Mouse (Mus musculus): ENCODE results near the gene Fam57a.
A peak's percentile ranks its signal among the peaks of the same experiment; 100 is the strongest.

Gene Fam57a

DNA sequence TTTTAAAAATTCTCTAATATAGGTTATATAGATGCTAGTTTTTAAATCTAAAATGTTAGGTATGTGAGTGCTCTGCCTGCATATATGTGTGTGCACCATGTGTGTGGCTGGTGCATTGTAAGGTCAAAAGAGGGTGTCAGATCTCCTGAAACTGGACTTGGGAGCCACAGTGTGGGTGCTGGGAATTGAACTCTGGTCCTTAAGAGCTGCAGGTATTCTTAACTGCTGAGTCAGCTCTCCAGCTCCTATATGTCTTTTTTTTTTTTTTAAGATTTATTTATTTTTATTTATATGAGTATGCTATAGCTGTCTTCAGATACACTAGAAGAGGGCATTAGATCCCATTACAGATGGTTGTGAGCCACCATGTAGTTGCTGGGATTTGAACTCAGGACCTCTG lies 67.0 kb downstream of the Fam57a start:
- DNase-seq (ENCODE audit: low spot score), result no peak

DNA sequence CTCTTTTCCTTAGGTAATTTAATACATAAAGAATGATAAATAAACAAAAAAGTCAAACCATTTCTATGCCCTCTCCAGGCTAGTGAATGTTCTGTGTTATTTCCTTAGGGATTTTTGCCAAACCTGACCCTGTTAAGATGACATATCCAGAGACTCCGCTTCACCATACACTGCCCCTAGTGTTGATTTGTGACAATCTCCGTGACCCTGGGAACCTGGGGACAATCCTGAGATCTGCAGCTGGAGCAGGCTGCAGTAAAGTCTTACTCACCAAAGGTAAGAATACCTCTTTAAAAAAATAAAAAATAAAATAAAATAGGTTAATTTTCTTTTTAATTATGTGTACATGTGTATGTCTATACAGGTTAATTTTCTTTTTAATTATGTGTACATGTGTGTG lies 67.8 kb downstream of the Fam57a start:
- no peak for DNase-seq (ENCODE audit: low spot score)

DNA sequence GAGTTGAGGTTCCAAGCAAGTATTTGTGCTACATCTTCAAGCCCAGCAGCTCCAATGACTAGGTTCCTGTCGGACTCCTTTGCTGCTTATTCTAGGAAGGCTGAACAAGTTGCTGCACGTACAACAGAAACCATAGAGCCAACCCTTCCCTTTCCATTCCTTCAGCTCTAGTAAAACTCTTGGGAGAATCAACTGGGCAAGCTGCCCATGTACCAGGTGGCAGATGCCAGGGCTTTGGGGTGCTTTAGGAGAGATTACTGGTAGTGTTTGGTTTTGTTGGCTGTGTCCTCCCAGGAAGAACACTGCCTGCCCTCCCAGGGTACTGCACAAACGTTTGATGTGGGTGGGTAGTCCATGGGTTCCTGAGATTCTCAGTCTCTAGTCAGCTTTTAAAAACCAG lies 72.6 kb downstream of the Fam57a start:
- no peak for DNase-seq (ENCODE audit: low spot score)

GRCm38 (mm10) chr11:76253145-76253917 lies 73.9 kb downstream of the Fam57a start:
- peak; percentile 72 for DNase-seq (ENCODE audit: low spot score)

GRCm38 (mm10) chr11:76253918-76254264 lies 74.4 kb downstream of the Fam57a start:
- DNase-seq (ENCODE audit: low spot score), result no peak

DNA sequence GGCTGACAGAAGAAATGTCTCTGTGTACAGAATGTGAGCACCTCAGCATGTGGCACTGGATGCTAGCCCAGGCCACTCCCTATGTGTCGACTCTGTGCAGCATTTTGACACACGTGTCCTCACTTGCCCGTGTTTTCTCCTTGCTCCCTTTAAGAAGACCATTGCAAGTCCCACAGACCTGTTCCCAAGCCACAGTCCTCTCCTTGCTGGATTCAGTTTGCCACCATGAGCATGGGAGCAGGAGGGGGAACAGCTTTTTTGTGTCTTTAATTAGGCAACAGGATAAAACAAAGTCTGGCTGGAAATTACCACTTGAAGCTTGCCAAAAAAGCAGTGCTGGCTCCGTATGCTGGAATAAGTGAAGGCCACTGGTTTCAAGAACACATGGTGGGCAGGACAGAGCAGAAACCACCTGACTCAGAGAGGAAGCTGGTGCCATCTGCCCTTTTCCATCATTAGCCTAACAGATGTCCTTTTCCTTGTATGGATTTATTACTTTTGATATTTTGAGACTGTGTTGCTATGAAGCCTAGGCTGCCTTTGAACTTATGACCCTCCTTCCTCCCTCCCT lies 76.0 kb downstream of the Fam57a start:
- DNase-seq (ENCODE audit: low spot score), result no peak

DNA sequence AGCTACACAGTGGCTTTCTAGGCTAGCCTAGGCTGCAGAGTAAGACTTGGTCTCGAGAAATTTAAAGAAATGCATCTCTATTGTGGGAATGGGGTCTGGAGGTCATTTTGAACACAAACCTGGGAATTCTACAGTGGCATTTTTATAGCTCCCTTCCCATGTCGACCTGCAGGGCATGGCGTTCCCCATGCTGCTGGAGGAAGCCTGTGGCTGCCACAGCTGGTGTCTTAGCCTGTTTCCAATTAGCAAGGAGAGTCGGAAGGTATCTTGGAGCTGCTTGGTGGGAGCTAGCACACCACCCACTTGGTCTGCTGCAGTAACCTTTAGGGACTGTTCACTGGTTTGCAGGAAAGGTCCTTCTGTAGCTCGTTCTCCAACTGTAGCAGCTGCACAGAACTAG lies 76.7 kb downstream of the Fam57a start:
- DNase-seq (ENCODE audit: low spot score), result no peak

DNA sequence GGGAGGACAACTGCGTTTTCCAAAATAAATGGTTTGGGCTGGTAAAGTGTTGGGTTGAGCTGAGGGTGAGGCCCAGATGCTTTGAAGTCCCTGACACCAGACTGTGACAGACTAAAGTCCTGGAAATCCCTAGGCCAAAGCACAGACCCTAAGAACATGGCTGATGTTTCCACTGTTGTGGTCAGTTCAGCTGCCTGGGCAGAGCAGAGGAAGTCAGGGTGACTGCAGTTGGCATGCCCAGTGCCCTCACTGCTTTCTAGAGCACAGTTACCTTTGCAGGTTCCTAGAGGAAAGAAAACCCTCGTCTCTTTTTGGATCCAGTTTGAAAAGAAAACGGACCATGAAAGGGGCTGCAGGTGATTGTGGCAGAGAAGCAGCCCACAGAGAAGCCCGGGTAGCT lies 77.9 kb downstream of the Fam57a start:
- no peak for DNase-seq (ENCODE audit: low spot score)

- no peak for DNase-seq (ENCODE audit: low spot score)
These were observed 79.0 kb downstream of the Fam57a start for GRCm38 (mm10) chr11:76258511-76258910.

DNA sequence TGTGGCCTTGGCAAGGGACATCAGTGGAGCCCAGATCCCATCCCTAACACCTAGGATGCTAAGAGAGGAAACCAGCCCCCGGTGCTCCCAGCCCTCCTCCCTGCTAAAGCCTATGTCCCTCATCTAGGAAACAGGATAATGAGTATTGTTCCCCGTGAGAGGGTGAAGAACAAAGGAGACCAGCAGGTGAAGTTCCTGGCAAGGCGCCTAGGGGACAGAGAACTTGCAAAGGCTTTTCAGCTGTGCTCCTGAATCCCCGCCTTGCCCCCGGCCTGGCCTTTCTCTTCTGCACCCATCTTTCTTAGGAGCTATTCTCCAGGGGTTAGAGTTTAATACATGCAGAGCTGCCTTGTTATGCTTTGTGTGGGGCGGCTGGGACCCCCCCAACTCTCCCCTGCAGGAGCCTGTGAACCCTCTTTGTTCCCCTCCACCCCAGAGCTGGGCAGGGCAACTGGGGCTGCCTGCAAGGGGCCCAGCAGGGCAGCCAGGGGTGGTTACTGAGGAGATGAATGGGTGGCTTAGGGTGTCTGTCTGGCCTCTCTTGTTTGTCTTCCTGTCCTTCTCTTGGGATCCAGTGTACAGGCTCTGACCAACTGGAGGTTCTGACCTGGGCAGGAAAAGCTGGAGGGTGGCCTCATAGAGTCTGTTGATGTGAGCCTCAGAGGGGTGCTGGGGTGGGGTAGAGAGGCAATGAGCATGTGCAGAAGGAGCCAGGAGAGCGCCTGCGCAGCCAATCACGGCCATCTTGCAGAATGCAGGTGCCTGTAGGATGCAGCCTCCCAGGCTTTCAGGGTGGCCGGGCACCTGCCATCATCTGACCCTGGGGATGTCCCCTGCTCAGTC lies 81.0 kb downstream of the Fam57a start:
- no peak for DNase-seq (ENCODE audit: low spot score)

- no peak for DNase-seq (ENCODE audit: low spot score)
These were observed 81.8 kb downstream of the Fam57a start for GRCm38 (mm10) chr11:76261224-76261623.

DNA sequence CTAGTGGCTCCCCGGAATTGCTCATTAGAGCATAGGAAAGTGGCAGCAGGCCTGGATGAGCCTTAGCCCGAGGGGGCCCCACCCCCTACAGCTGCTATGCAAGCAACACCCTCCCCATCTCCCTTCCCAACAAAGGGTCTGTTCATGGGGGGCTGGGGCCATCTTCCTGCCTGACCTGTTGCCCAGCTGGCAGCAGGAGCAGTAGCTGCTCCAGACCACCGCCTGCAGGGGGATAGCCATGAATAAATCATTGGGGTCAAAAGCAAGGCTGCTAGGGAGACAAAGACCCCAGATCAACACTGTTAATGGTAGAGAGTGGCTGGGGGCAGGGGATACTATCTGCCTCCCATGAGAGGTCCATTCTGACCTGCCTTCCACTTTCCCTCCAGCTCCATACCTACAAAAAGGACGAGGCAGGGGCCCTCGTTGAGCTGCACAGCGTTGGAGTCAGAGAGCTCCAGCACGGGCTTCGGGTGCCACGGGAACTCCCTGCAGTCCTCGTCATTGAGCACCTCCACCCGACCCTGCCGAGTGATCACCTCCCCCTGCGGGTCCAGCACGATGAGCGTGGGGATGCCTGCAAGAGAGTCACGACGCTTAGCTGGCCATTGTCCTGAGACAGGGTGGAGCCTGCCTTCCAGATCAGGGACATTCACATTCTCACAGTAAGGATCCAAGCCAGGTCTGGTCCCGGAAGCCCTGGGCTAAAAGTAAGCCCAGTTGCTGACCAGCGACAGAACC lies 83.3 kb downstream of the Fam57a start:
- no peak for DNase-seq (ENCODE audit: low spot score)
